Mouse (Mus musculus) forebrain, embryonic 12.5 days (tissue): ENCODE measurements around the gene Lpcat4. TPM values are rescaled to one million over a fixed set of nuclear protein-coding genes. Genes with fewer than 3 reads are reported as not detected.

Source experiments
- ATAC-seq: fragments of 200-750 bp; cut with Nextera tagmentation; 2 replicates; pipeline ENCODE4 v1.8.0; 2017; ENCODE audit warnings: moderate TSS enrichment; ENCODE audit not compliant: low FRiP score
- H3K27ac ChIP-seq: fragments of 300-500 bp; sonication (generic); 2 replicates; pipeline ENCODE4 v1.5.1; 2016; ENCODE audit warnings: mild to moderate bottlenecking
- H3K27me3 ChIP-seq: fragments of 300-500 bp; sonication (generic); 2 replicates; pipeline ENCODE4 v1.6.1; 2016; ENCODE audit warnings: mild to moderate bottlenecking
- H3K36me3 ChIP-seq: fragments of 300-500 bp; sonication (generic); replicated peaks from 2 replicates; pipeline ENCODE4 v1.6.1; 2016; ENCODE audit warnings: mild to moderate bottlenecking
- H3K4me1 ChIP-seq: fragments of 300-500 bp; sonication (generic); 2 replicates; pipeline ENCODE4 v1.6.1; 2016
- H3K4me2 ChIP-seq: fragments of 300-500 bp; sonication (generic); 2 replicates; pipeline ENCODE4 v1.6.1; 2016; ENCODE audit warnings: mild to moderate bottlenecking, moderate library complexity
- H3K4me3 ChIP-seq: fragments of 300-500 bp; sonication (generic); replicated peaks from 2 replicates; pipeline ENCODE4 v1.5.1; 2016; ENCODE audit warnings: mild to moderate bottlenecking
- H3K9ac ChIP-seq: fragments of 300-500 bp; sonication (generic); 2 replicates; pipeline ENCODE4 v1.6.1; 2016; ENCODE audit warnings: mild to moderate bottlenecking
- H3K9me3 ChIP-seq: fragments of 300-500 bp; sonication (generic); 2 replicates; pipeline ENCODE4 v1.6.1; 2016
- WGBS: fragments of 180-500 bp; shearing (Covaris S2); methylation state at CpG from one replicate; pipeline ENCODE4 v1.1.7; 2016; 5-methylcytosine and 5-hydroxymethylcytosine counted together
- polyA plus RNA-seq: library from polyadenylated mRNA; unstranded; fragments of >200 nt; fragmentation: Nextera tagmentation; extraction: Ambion mirVana; gene quantifications from 2 replicates; pipeline ENCODE4 v1.2.1, GENCODE M21; 2016

Lpcat4 gene
- polyA plus RNA-seq, 1 experiment from 2014 or later: 8.2 TPM

- H3K4me3 ChIP-seq: no peak overlapping the region
- H3K9me3 ChIP-seq: no peaks in the 10 kb centered on the region
- H3K27me3 ChIP-seq: no peaks in the 10 kb centered on the region
- no peak overlapping the region for H3K27ac ChIP-seq
- WGBS: 80% methylated on average over 4 of the region's 4 CpGs
- no peak overlapping the region for H3K9ac ChIP-seq
- no peaks in the 10 kb centered on the region for H3K36me3 ChIP-seq
- no peak overlapping the region for H3K4me2 ChIP-seq
- ATAC-seq: no peak
- peaks cover 39% of the 10 kb centered on the region for H3K4me1 ChIP-seq
These were observed 25.1 kb downstream of the Lpcat4 start for GRCm38 (mm10) chr2:112264364-112264763.

GRCm38 (mm10) chr2:112265448-112266241 lies 26.4 kb downstream of the Lpcat4 start, which contains the start of gene Slc12a6:
Slc12a6 (plus strand) TSS chr2:112265825.
- peak; percentile 95 for ATAC-seq
- peak within 1 kb of the TSS; percentile 92 for H3K4me2 ChIP-seq
- H3K36me3 ChIP-seq: no peaks in the 10 kb centered on the region
- under 1% methylated on average over 83 of the region's 85 CpGs for WGBS
- peak within 1 kb of the TSS; percentile 71 for H3K9ac ChIP-seq
- peak within 1 kb of the TSS; percentile 95 for H3K27ac ChIP-seq
- no peaks in the 10 kb centered on the region for H3K27me3 ChIP-seq
- peaks cover 42% of the 10 kb centered on the region for H3K4me1 ChIP-seq
- peak within 1 kb of the TSS; percentile 68 for H3K4me3 ChIP-seq
- no peaks in the 10 kb centered on the region for H3K9me3 ChIP-seq

GRCm38 (mm10) chr2:112266242-112266592 lies 26.9 kb downstream of the Lpcat4 start, which contains the start of gene Gm21985:
Gm21985 (plus strand) TSS chr2:112266314.
- Histone ChIP-seq H3K9me3 (no peaks in the 10 kb centered on the region), H3K9ac (peak within 1 kb of the TSS; percentile 71), H3K27ac (peak within 1 kb of the TSS; percentile 95), H3K27me3 (no peaks in the 10 kb centered on the region), H3K4me2 (peak within 1 kb of the TSS; percentile 92), H3K4me3 (peak within 1 kb of the TSS; percentile 68), H3K4me1 (peaks cover 42% of the 10 kb centered on the region), H3K36me3 (no peaks in the 10 kb centered on the region)
- 2% methylated on average over 11 of the region's 11 CpGs for WGBS
- ATAC-seq: peak; percentile 30

GRCm38 (mm10) chr2:112266780-112267179 lies 27.5 kb downstream of the Lpcat4 start:
- Histone ChIP-seq H3K9ac (peak overlapping the region; percentile 71), H3K4me3 (peak overlapping the region; percentile 68), H3K27ac (no peak overlapping the region), H3K9me3 (no peaks in the 10 kb centered on the region), H3K36me3 (no peaks in the 10 kb centered on the region), H3K27me3 (no peaks in the 10 kb centered on the region), H3K4me1 (peaks cover 42% of the 10 kb centered on the region), H3K4me2 (peak overlapping the region; percentile 92)
- 68% methylated on average over 10 of the region's 10 CpGs for WGBS
- ATAC-seq: no peak

- peaks cover 37% of the 10 kb centered on the region for H3K4me1 ChIP-seq
- no peak for ATAC-seq
- no peak overlapping the region for H3K4me3 ChIP-seq
- no peaks in the 10 kb centered on the region for H3K36me3 ChIP-seq
- no peaks in the 10 kb centered on the region for H3K9me3 ChIP-seq
- no peaks in the 10 kb centered on the region for H3K27me3 ChIP-seq
- no peak overlapping the region for H3K27ac ChIP-seq
- no peak overlapping the region for H3K9ac ChIP-seq
- WGBS: 86% methylated on average over 8 of the region's 8 CpGs
- H3K4me2 ChIP-seq: peak overlapping the region; percentile 92
These were observed 28.4 kb downstream of the Lpcat4 start for GRCm38 (mm10) chr2:112267547-112268269.

- Histone ChIP-seq H3K4me3 (no peak overlapping the region), H3K27ac (no peak overlapping the region), H3K9me3 (no peaks in the 10 kb centered on the region), H3K9ac (no peak overlapping the region), H3K36me3 (no peaks in the 10 kb centered on the region), H3K27me3 (no peaks in the 10 kb centered on the region), H3K4me2 (no peak overlapping the region), H3K4me1 (peaks cover 28% of the 10 kb centered on the region)
- 88% methylated on average over 2 of the region's 2 CpGs for WGBS
- ATAC-seq: no peak
These were observed 30.7 kb downstream of the Lpcat4 start for GRCm38 (mm10) chr2:112270011-112270410.

- WGBS: 79% methylated on average over 2 of the region's 2 CpGs
- H3K9me3 ChIP-seq: no peaks in the 10 kb centered on the region
- no peak overlapping the region for H3K9ac ChIP-seq
- no peak overlapping the region for H3K4me2 ChIP-seq
- H3K4me3 ChIP-seq: no peak overlapping the region
- H3K27me3 ChIP-seq: no peaks in the 10 kb centered on the region
- H3K36me3 ChIP-seq: no peaks in the 10 kb centered on the region
- H3K4me1 ChIP-seq: peaks cover 10% of the 10 kb centered on the region
- no peak for ATAC-seq
- H3K27ac ChIP-seq: no peak overlapping the region
These were observed 33.6 kb downstream of the Lpcat4 start for GRCm38 (mm10) chr2:112272909-112273308.

- Histone ChIP-seq H3K4me1 (peaks cover 6% of the 10 kb centered on the region; the same call in 1 of the 2 replicates), H3K4me2 (no peak overlapping the region), H3K27me3 (no peaks in the 10 kb centered on the region), H3K9me3 (no peaks in the 10 kb centered on the region), H3K9ac (no peak overlapping the region), H3K4me3 (no peak overlapping the region), H3K36me3 (no peaks in the 10 kb centered on the region), H3K27ac (no peak overlapping the region)
- no peak for ATAC-seq
- 90% methylated on average over 6 of the region's 6 CpGs for WGBS
These were observed 34.2 kb downstream of the Lpcat4 start for GRCm38 (mm10) chr2:112273474-112273873.

- no peaks in the 10 kb centered on the region for H3K4me1 ChIP-seq
- no peaks in the 10 kb centered on the region for H3K9me3 ChIP-seq
- no peak overlapping the region for H3K4me2 ChIP-seq
- no peaks in the 10 kb centered on the region for H3K27me3 ChIP-seq
- no peak overlapping the region for H3K27ac ChIP-seq
- no peaks in the 10 kb centered on the region for H3K36me3 ChIP-seq
- no peak overlapping the region for H3K4me3 ChIP-seq
- no peak overlapping the region for H3K9ac ChIP-seq
- 92% methylated on average over 3 of the region's 3 CpGs for WGBS
- ATAC-seq: no peak
These were observed 37.6 kb downstream of the Lpcat4 start for GRCm38 (mm10) chr2:112276870-112277269.

- Histone ChIP-seq H3K27ac (no peak overlapping the region), H3K4me2 (no peak overlapping the region), H3K4me1 (peaks cover 8% of the 10 kb centered on the region), H3K4me3 (no peak overlapping the region), H3K9me3 (no peaks in the 10 kb centered on the region), H3K9ac (no peak overlapping the region), H3K36me3 (no peaks in the 10 kb centered on the region), H3K27me3 (no peaks in the 10 kb centered on the region)
- ATAC-seq: no peak
- 91% methylated on average over 1 of the region's 1 CpGs for WGBS
These were observed 43.6 kb downstream of the Lpcat4 start for GRCm38 (mm10) chr2:112282846-112283245.

- 2% methylated on average over 21 of the region's 21 CpGs for WGBS
- Histone ChIP-seq H3K9me3 (no peaks in the 10 kb centered on the region), H3K27me3 (no peaks in the 10 kb centered on the region), H3K27ac (peak overlapping the region; percentile 9; the same call in 1 of the 2 replicates), H3K9ac (peak overlapping the region; percentile 60), H3K4me3 (peak overlapping the region; percentile 48), H3K36me3 (no peaks in the 10 kb centered on the region), H3K4me1 (peaks cover 8% of the 10 kb centered on the region), H3K4me2 (peak overlapping the region; percentile 83)
- ATAC-seq: peak; percentile 90
These were observed 45.2 kb downstream of the Lpcat4 start for GRCm38 (mm10) chr2:112284363-112285030.

- H3K4me3 ChIP-seq: peak overlapping the region; percentile 48
- ATAC-seq: no peak
- H3K4me1 ChIP-seq: peaks cover 8% of the 10 kb centered on the region
- H3K36me3 ChIP-seq: no peaks in the 10 kb centered on the region
- no peak overlapping the region for H3K9ac ChIP-seq
- WGBS: 57% methylated on average over 6 of the region's 6 CpGs
- H3K9me3 ChIP-seq: no peaks in the 10 kb centered on the region
- H3K4me2 ChIP-seq: peak overlapping the region; percentile 83
- H3K27me3 ChIP-seq: no peaks in the 10 kb centered on the region
- no peak overlapping the region for H3K27ac ChIP-seq
These were observed 45.7 kb downstream of the Lpcat4 start for GRCm38 (mm10) chr2:112285031-112285390.
